Mouse (Mus musculus) lung, postnatal 10 days (tissue): ENCODE results near the gene Wwc1.

Source experiments
- DNase-seq: peaks from one replicate; pipeline ENCODE4 v3.0.0; 2021

Wwc1 gene

DNA sequence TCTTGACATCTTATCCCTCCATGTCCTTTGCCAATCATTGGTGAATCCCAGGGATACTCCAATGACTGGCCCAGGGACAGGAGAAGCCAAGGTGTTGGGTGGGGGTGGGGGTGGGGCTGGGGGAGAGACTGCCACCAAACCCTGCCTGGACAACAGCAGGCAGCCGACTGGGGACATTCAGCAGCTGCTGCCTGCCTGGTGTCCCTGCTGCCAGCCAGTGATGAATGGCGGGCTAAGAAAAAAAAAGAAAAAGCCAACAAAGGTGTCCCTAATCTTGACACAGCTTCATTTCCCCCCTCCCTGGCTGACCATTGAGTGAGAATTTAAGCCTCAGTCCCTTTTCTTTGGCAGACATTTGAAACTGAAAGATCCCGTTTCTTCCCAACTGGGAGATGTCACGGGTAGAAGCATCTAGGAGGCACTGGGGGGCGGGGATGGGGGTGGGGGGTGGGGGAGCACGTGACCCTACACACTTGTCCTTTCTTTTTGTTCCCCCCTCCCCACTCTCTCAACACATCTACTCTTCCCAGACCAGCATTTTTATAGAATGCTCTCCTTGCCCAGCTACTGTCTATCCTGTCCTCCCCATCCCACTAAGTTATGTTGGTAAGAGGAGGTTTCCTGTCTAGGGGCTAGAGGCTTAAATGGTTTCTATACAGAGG, 7.9 kb downstream of the Wwc1 start:
- no peak for DNase-seq

DNA sequence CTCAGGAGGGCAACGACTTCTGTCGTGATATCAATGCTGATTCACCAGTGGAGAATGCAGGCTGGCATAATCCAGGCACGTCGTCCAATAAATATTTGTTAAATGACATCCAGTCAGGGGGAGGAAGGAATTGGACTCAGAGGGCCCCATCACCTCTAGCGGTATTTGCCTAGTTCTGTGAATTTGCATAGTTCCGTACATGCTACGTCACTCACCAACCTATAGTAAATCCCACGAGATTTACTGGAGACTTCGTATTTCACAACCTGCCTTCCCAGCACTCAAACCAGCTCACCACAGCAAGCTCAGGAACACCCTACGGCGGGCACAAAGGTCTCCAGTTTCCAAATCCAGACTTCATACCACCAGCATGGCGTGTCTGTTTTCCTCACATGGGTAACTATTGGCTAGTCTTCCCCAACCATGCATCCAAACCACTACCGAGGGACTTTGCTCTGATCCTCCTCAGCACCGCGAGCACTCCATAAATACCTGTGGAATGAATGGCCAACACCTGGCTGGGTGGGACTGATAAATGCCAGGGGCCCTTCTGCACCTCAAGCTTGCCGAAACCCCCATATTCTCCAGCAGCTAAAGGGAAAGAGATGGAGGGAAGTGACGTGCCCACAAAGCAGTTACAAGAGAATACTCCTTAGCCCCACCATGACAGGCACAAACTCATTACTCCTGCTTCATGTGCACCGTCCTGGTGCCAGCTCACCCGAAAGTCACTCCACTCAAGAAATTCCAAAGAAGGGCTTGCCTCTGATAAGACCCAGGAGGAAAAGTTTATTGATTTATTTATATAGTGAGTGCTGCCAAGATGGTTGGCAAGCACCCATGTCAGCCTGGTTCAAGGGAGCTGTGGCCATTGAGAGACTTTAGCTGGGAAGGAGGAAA, 9.3 kb downstream of the Wwc1 start:
- peak; percentile 60 for DNase-seq

DNA sequence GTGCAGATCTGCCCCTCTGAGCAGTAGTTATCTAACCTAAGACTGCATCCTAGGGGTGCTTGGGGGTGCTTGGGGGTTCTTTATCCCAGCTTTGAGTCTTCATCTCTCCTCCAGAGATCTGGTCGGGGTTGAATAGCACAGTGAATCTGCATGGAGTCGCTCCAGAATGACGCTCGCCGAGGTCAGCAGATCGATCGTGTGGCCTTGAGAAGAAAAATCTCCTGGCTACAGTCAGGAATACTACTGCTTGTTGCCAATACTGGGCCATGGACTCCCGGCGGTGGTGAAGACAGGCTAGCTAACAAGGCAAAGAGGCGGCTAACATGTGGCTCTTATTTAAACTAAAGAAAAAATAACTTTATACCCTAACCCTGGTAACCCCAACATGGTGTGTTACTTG, 12.0 kb downstream of the Wwc1 start:
- no peak for DNase-seq

DNA sequence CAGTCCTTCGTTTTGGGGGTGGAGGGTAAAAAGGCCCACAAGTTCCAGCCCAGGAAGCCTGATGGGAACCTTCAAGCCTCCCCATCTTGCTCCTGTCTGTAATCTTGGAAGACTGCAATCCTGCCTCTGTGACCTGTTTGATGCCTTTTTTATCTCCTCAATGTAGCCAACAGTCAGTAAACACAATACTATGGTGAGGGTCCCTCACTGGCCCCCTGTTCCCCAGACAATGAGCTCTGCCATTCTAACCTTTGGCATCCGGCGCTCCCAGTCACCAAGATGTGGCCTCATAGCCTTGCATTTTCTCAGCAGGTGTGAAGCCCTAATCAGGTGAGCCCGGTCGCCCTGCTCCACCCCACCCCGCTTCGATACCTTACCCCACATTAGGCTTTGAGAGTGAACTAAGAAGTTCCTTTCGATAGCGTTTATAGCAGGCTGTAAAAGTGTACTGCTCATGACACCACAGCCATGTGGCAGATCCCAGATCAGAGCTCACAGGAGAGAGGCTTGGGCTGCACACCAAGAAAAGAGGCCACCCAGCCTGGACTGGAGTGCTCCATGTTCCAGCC, 16.3 kb downstream of the Wwc1 start:
- no peak for DNase-seq

DNA sequence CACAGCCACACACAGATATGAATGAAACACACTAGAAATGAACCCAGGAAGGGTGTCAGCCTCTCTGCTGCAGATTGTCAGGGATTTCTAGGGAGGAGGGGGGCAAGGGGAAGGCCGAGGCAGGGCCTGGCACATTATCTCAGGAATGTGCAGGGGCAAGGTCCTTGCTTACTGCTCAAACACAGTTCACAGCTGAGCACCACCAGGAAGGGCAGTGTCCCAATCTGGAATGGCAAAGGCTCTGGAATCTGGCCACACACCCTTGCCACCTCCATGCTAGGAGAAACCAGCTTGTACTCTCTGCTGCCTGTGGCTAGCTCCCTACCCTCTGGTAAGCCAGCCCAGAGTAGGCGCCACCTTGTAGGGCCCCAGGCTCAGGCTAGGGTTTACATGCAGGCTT, 16.8 kb downstream of the Wwc1 start:
- peak; percentile 34 for DNase-seq

DNA sequence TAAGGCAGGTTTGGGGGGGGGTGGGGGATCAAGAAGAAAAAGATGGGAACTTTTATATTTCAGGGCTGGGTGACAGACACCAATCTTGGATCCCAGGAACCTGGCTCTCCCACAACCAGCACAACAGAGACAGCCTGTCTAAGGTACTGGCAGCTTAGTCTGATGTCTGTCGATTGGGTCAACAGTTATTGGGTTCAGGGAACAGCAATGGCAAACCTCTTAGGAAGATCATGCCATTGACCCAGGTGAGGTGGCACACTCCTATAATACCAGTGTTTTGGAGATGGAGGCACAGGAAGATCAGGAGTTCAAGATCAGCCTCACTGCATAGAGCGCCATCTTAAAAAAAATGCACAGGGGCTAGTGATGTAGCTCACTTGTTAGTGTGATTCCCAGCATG, 17.9 kb downstream of the Wwc1 start:
- no peak for DNase-seq

DNA sequence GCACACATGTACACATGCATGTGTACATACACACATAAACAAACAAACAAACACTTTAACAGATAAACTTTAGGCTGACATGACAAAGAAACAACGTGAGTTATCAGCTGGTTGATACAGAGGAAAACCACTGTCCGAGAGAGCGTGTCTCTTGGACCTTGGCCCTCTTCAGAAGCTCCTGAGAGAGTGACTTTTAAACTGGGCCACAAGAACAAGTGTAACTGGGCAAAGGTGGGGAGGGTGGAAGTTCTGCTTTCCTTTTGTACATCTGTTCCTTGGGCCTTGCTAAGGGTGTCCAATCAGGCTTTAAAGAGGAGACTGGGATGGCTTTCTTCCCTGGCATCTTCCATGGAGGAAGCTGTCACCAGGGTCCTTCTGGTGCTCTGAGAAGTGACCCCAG, 21.1 kb downstream of the Wwc1 start:
- no peak for DNase-seq

DNA sequence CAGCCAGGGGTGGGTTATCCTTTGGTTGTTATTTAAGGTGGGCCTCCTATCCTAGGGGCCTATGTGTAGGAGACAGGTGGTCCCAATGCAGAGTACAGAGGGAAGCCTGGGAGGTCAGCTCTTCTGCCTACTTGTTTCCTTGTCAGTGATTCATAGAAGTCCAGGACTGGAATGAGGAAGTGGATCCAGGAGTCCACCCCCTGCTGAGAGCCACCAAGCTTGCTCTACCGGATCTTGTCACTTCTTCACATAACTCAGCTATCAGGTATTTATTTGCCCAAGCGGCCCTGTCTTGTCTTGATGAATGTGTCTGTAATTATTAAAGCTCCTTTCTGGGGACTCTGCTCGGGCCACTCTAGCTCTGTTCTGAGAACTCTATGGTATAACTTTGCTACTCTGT, 24.8 kb downstream of the Wwc1 start:
- DNase-seq, result no peak

DNA sequence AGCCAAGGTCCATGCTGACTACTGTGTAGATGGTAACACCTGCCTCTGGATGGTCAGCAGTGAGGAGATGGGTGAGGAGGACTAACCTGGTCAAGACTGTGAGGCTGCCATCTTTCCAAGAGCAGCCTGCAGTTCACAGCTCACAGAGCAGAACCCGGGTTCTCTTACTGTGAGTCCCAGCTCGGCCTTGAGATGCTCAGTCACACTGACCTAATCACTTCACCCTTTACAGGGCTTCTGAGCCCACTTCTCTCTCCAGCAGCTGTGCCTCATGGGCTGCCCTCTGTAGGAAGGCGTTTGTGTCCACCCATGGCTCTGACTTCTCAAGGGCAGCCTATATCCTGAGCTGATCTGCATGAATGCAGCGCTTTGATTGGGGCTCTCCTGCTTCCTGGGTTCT, 27.1 kb downstream of the Wwc1 start:
- no peak for DNase-seq

DNA sequence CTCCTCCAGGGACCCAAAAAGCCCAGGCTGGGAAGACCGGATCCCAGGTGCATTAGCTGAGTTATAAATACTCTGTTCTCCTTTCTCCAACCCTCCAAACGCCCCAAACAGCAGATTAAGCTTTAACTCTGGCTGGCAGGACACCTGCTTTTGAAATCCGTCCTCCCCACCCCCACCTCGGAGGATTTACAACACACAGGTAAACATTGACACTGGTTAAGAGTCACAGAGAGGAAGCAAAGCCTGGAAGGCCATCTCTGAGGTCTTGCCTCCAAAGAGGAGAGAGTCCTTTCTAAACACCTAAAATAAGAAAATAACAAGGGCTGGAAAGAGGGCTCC, 28.6 kb downstream of the Wwc1 start:
- DNase-seq, result peak; percentile 39

DNA sequence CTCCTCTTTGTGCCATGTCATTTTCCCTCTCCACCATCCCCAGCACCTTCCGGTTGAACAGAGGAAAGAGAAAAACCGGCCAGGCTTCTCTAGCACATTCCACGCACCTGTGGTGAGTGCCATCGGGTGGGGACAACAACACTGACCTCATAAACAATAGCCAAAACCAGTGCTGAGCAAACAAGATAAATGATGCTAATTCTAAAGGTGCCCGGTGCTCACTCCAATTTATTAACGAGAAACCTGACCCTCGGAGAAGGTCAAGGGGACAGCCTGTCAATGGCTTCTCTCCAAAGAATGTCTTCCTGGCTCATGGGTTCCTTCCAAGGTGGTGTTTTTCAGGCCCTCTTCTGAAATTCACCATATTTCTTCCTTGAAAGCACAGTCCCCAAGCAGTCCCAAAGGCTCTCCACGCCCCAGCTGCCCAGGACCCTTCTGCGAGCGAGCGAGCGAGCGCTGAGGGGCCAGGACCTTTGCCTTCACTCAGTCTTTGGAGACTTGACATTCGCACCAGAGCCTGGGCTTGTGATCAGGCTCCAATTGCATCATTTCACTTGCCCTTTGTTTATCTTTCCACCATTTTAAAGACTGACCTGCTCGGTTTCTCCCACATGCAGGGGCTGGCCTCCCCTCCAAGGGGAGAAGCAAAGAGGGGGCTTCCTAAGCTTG, 29.1 kb downstream of the Wwc1 start:
- DNase-seq, result no peak

DNA sequence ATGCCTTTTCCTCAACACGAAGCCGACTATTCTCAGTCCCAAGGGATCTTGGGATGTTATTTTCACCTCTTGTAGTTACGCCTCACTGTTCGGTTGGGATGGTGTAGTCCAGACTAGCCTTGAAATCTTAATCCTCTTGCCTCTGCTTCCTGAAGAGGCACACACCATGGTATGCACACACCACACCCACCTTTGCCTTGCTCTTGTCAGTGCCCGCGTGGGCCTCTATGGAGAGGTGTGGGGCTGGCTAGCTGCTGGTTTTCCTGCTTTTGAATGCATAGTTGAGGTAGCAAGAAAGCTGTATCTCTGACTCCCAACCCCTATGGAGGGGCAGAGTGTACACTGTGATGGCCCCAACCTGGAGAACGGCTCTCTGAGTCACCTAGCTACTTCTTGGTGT, 29.9 kb downstream of the Wwc1 start:
- no peak for DNase-seq

DNA sequence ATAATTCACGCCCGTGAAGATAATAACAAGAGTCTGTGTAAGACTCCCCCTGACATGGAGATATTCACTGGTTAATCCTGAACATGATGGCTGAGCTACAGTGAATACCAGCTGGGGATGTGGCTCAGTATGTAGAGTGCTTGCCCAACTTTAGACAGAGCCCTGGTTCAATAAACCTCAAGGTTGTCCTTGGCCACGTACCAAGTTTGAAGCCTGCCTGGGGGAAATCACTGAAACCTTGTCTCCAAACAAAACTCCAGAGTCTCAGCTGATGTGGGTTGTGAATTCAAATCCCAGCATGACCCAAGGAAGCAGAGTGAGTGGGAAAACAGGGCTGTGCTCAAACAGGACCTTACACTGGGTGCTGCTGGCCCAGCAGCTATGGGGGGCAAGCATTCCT, 30.3 kb downstream of the Wwc1 start:
- peak; percentile 28 for DNase-seq

DNA sequence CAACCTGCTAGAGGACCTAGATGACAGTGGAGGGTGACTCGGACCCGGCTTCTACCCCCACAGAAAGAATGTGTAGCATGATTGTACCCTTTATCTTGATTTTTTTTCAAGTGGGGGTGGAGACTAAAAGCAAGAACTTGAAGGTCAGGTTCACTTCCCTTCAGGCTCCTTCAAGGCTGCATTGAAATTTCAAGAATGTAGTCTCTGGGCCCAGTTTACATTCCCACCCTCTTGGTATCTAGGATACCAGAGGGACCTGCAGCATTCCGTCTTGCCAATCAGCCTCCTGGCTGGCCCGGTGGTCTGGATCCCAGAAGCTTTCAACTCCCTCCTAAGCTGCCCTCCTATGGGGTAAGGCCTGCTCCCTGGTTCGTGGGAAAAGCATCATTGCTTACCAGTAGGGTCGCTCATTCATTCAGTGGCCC, 31.9 kb downstream of the Wwc1 start:
- DNase-seq, result peak; percentile 47

DNA sequence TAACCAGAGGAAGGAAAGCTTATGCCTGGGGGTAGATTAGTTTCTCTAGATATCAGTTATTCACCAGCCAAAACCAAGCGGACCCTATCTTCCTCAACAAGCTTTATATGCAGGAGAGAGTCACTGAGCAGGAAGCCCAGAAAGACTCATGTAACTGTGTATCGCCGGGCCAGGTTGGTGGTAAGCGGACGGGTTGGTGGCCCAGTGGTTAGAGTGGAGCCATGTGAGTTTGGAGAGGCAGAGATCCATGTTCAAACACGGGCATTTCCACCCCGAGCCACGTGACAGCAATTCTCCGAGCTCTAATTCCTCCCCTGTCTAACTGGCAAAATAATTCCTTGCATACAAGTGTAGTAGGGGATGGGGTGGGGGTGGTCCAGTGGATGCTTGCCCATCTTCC, 32.4 kb downstream of the Wwc1 start:
- DNase-seq, result no peak

DNA sequence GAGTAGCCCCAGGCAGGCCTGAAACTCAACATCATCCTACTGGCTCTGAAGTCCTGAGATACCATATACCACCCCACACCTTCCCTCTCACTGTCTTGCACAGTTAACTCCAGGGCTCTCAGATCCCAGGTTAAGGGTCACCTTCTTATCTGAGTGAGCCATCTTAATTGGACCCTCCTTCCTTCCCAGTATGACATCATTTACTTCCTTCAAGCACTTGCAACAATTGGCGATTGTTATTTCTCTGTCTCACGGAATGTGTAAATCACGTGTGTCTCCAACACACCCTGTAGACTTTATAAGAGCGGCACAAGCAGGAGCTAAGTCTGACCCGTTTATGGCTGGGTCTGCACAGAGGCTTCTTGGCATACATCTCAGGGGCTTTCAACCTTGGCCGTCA, 35.1 kb downstream of the Wwc1 start:
- DNase-seq, result no peak

DNA sequence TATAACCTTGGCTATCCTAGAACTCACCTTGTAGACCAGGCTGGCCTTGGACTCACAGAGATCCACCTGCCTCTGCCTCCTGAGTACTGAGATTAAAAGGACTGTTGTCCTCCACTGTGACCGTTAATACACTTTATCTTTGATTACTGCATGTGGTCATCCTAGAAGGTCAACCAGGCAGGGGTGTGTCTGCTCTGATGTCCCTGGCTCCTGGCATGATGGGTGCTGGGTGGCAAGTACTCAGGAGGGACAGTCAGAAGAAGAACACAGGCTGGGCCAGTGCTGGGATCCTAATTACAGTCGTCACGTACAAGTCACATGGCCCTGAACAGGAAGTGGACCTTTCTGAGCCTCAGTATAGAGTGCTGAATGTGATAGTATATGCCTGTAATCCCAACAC, 38.7 kb downstream of the Wwc1 start:
- no peak for DNase-seq

DNA sequence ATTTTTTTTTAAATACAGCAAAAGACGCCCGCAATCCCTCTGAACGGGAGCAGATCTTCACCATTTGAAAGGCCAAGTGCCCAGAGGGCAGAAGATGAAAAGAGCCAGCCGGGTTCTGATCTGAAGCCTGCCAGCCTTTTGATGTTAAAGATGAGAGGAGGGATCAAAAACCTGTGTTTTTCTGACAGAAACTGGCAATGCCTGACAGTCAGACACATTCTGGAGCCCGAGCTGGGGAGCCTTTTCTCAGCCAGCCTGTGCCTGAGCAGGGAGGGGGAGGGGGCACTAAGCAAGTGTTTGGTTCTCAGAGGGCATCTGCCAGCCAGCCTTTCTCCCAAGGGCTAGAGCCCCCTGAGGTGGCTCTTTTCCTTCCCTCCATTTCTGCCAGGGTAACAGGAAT, 39.3 kb downstream of the Wwc1 start:
- DNase-seq, result no peak

DNA sequence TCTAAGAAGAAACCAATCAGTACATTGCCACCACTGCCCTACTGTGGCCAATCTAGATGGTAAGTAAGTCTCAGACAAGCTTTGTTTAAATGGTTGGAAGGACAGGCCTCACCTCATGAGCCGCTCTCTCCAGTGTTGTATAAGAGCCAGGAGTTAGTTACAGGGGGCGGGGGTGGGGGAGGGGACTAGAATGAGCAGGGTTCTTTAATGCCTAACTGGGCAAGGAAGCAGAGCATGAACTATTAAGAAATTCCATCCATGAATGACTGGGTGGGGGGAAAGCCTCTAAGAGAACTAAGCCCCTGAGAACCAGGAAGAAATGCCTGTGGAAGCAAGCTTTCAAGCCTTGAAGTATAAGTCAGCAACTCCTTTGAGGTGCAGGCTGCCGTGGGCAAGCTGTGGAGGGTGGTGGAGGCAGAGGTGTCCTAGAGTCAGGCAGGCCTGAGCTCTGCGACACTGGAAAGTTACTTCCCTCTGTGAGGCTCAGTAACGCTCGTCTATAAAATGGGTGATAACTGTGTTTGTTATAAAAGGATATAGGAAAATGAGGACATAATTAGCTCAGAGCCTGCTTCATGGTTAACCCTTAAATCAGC, 41.4 kb downstream of the Wwc1 start:
- no peak for DNase-seq

DNA sequence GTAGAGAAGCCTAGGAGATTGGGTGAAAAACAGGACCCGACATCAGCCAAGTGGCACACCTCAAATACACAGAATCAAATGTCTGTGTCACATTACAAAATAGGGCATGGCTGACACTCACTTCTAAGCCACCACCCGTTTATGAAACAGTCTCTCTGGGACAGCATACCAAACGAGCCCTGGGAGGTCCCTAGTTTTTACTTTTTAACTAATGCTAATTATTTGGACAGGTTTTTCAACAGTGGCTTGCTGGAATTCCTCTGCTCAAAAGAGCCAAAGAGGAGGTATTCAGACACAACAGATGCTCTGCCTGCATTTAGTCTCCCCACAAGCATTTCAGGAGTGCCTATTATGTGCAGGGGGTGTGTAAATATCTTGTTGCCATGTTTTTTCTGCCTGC, 44.7 kb downstream of the Wwc1 start:
- no peak for DNase-seq

DNA sequence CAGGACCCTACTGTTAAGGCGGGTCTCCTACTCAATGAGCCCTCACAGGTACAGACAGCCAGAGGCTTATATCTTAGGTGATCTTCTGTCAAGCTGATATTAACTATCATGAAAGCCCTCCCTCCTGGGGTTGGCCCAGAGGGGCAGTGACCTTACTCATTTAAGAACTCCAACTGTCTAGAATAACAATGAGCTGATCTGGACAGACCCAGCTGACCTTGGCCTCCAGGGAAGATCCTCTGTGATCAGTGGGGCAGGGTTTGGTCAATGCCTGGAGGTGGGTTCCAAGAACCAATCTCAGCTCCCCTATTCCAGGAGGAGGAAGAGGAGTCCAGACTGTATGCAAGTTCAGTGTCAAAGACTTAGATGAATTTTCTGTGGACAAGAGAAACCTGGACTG, 45.2 kb downstream of the Wwc1 start:
- DNase-seq, result no peak

DNA sequence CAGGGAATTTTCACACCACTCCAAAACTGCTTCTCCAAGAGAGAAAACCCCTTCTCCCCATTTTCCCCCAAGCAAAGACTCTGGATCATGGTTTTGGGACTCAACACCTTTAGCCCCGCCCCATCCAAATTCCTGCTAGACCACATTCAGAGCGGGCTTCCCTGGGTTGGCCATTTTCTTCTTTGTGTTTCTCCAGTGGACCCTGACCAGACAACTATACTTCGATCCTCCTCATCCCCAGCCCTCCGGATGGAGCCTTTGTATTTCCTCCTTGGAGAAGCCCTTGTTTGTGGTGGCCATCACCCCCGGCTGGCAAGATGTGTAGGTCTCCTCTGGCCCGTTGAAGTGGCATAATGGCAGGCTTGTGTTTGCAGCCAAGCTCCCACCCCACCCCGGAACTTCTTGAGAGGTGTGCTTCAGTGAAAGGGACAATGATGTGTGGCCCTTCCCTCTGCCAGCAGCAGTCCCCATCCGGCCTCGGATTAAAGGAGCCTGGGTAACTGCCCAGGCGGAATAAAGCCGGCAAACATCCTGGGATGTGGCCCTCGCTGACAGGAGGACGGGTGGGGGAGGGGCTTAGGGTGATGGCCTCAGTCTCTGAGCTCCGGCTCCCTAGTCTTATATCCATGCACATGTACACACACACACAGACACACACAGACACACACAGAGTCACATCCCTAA, 46.8 kb downstream of the Wwc1 start:
- peak; percentile 23 for DNase-seq
